Mouse (Mus musculus) midbrain, embryonic 12.5 days (tissue): ENCODE measurements around the gene Gm47995. TPM values are rescaled to one million over a fixed set of nuclear protein-coding genes. Genes with fewer than 3 reads are reported as not detected.
"Not testable (repeated sequence)": the region's sequence is repeated elsewhere in the genome, so short reads cannot be mapped to it uniquely, and the experiment has no call there.

Experiments
- ATAC-seq: fragments of 200-750 bp; cut with Nextera tagmentation; 2 replicates; pipeline ENCODE4 v1.8.0; 2017; ENCODE audit warnings: low read depth, moderate TSS enrichment, moderate library complexity; ENCODE audit not compliant: low FRiP score
- H3K27ac ChIP-seq: fragments of 300-500 bp; sonication (generic); replicated peaks from 2 replicates; pipeline ENCODE4 v1.5.1; 2016; ENCODE audit warnings: mild to moderate bottlenecking
- H3K27me3 ChIP-seq: fragments of 300-500 bp; sonication (generic); 2 replicates; pipeline ENCODE4 v1.6.1; 2016; ENCODE audit warnings: mild to moderate bottlenecking
- H3K36me3 ChIP-seq: fragments of 300-500 bp; sonication (generic); 2 replicates; pipeline ENCODE4 v1.6.1; 2016
- H3K4me1 ChIP-seq: fragments of 300-500 bp; sonication (generic); 2 replicates; pipeline ENCODE4 v1.6.1; 2016
- H3K4me2 ChIP-seq: fragments of 300-500 bp; sonication (generic); replicated peaks from 2 replicates; pipeline ENCODE4 v1.6.1; 2016; ENCODE audit warnings: mild to moderate bottlenecking, moderate library complexity
- H3K4me3 ChIP-seq: fragments of 300-500 bp; sonication (generic); 2 replicates; pipeline ENCODE4 v1.5.1; 2016; ENCODE audit warnings: mild to moderate bottlenecking
- H3K9ac ChIP-seq: fragments of 300-500 bp; sonication (generic); replicated peaks from 2 replicates; pipeline ENCODE4 v1.6.1; 2016; ENCODE audit warnings: mild to moderate bottlenecking, moderate library complexity
- H3K9me3 ChIP-seq: fragments of 300-500 bp; sonication (generic); 2 replicates; pipeline ENCODE4 v1.6.1; 2016; ENCODE audit warnings: mild to moderate bottlenecking
- WGBS: fragments of 180-500 bp; shearing (Covaris S2); methylation state at CpG from one replicate; pipeline ENCODE4 v1.1.7; 2016; 5-methylcytosine and 5-hydroxymethylcytosine counted together
- polyA plus RNA-seq: library from polyadenylated mRNA; unstranded; fragments of >200 nt; fragmentation: Nextera tagmentation; extraction: Ambion mirVana; gene quantifications from 2 replicates; pipeline ENCODE4 v1.2.1, GENCODE M21; 2016

Gm47995 gene
- polyA plus RNA-seq, 1 experiment from 2014 or later, result not detected

DNA sequence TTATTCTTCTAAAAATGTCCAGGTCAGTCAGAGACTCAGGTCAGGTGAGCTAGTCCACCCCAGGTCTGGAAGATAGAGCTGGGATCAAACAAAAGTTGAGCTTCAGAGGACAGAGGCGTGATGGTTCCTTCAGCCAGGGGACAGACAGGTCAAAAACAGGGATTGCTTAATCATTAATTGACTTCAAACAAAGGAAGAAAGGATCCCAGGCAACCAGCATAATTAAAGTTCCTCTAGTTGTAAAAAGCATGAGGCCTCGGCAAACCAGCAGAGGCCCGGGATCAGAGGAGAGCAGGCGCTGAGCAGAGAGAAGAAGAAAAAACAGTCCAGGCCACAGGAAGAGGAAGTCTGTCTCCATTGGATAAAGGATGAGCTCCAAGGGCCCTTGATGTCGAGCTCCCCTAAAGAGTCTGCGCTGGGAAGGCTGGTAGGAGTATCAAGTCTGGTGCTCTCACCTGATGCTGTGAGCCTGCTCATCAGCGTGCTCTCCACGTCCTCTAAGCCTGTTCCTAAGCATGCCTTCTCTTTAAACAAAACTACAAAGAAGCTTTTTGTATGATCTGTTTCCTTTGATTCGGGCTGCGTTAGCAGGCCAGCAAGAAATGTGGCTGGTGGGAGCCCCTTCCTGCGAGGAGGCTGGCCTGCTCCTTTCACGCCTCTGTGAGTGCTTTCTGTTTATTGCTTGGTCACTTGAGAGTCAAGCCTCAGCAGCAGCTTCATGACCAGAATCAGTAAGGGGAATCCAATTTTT, 30.8 kb upstream of the Gm47995 start:
- 11% methylated on average over 12 of the region's 12 CpGs for WGBS
- H3K27ac ChIP-seq, result peak overlapping the region; percentile 35; the same call in 1 of the 2 replicates
- ATAC-seq, result peak; percentile 69
- peaks cover 22% of the 10 kb centered on the region for H3K4me1 ChIP-seq
- H3K4me3 ChIP-seq, result no peak overlapping the region
- H3K9ac ChIP-seq, result no peak overlapping the region
- H3K36me3 ChIP-seq, result no peaks in the 10 kb centered on the region
- H3K27me3 ChIP-seq, result no peaks in the 10 kb centered on the region
- no peak overlapping the region for H3K4me2 ChIP-seq
- H3K9me3 ChIP-seq, result no peaks in the 10 kb centered on the region

DNA sequence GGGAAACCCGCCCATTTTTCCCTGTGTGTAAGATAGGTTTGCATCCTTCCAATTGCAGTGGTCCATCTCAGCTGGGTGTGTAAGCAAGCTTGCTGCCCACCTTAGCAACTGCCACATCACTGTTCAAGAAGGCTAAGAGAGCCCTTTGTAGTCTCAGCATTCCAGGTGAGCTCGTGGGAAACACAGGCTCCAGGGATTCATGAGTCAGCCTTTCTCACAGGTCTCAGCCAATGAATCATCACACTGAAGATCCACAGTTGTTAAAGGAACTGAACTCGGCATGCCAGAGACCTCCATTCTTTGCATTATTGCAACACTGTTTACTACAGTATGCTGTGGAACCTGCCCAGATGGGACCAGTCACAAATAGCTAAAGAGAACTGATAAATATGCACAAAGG, 29.6 kb upstream of the Gm47995 start:
- Histone ChIP-seq H3K9me3 (no peaks in the 10 kb centered on the region), H3K4me1 (peaks cover 22% of the 10 kb centered on the region), H3K9ac (no peak overlapping the region), H3K27ac (no peak overlapping the region), H3K4me2 (no peak overlapping the region), H3K4me3 (no peak overlapping the region), H3K27me3 (no peaks in the 10 kb centered on the region), H3K36me3 (no peaks in the 10 kb centered on the region)
- no peak for ATAC-seq
- WGBS, result 84% methylated on average over 3 of the region's 3 CpGs

DNA sequence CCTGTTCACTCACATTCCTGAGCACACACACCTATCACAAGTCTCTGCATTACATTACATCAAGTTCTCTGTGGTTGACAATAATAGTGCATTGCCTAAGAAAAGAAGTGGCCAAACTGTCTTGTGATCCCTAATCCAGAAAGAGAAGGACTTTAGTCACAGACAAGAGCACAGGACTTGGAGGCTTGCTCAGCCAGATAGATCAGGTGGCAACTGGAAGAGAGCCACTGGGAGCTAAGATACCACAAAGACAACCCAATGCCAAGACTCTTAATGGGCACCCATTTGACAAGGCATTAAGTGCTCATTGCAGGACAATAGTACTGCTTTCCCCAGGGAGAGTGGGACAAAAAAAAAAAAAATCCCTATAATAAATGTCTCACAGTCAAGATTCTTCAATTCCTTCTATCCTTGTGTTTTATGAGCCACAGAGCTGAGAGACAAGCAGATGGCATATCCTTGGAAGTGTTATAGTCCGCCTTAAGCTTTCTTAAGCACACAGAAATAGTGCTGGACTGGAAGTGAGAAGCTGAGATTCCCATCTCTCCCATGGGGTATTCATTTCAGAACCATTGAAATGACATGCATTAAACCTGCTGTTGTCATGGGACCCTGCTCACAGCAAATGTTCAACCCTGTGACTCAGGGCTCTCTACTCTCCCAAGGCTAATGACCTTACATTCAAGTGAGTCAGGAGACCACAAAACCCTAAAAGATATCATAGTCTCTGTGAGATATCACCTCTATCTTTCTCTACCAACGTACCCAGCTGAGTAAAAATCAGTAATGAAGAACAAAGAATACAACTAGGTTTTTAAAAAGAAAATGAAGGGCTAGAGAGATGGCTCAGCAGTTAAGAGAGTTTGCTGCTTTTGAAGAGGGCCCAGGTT, 26.4 kb upstream of the Gm47995 start:
- WGBS, result 86% methylated on average over 2 of the region's 2 CpGs
- Histone ChIP-seq H3K27me3 (no peaks in the 10 kb centered on the region), H3K9ac (no peak overlapping the region)

DNA sequence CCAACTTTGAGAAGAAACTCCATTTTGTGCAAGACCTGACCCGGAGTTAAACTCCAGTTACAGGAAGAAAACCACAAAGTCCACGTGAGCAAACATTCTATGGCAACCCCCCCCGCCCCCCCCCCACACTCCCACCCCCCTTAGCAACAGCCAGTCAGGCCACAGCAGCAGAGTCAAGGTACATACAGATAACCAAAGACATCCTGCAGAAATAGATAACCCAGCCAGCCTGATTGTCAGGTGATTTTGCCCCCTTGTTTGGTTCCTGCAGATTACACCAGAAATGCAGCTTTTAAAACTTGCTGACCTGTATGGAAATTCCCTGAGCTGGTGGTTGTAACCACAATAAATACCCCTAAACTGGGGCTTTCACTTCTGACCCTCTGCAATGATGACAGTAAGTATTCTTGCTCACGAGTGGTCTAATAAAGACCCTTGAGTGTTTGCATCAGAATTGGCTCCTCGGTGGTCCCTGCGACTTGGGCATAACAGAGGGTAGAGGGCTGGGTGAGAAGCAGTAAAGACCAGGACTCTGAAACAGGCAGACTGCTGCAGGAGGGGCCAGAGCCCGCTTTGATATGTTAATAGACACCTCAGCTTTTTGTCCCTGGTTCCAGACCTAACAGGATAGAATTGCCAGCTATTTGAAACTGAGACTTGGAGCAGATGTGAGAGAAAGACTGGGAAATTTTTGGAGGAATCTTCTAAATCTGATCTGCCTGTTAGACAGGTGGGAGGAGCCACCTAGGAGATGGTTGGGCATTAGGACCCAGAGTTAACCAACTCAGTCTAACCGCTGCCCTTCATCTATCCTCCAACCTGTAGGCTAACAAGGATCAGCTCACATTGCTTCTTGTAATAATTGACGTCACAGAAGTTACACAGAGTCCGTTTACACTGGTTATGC, 21.0 kb upstream of the Gm47995 start:
- no peaks in the 10 kb centered on the region for H3K9me3 ChIP-seq
- no peak overlapping the region for H3K9ac ChIP-seq
- ATAC-seq, result peak; percentile 83
- peaks cover 20% of the 10 kb centered on the region for H3K4me1 ChIP-seq
- WGBS, result 4% methylated on average over 10 of the region's 10 CpGs
- H3K4me2 ChIP-seq, result peak overlapping the region; percentile 37
- no peak overlapping the region; the same call in 1 of the 2 replicates for H3K27ac ChIP-seq
- H3K27me3 ChIP-seq, result no peaks in the 10 kb centered on the region
- H3K4me3 ChIP-seq, result no peak overlapping the region
- H3K36me3 ChIP-seq, result no peaks in the 10 kb centered on the region

More for the DNA sequence above, 26.4 kb upstream of the Gm47995 start:
- Histone ChIP-seq H3K4me2 (no peak overlapping the region), H3K4me1 (peaks cover 18% of the 10 kb centered on the region), H3K4me3 (no peak overlapping the region), H3K36me3 (no peaks in the 10 kb centered on the region), H3K9me3 (no peaks in the 10 kb centered on the region), H3K27ac (no peak overlapping the region)
- no peak for ATAC-seq

DNA sequence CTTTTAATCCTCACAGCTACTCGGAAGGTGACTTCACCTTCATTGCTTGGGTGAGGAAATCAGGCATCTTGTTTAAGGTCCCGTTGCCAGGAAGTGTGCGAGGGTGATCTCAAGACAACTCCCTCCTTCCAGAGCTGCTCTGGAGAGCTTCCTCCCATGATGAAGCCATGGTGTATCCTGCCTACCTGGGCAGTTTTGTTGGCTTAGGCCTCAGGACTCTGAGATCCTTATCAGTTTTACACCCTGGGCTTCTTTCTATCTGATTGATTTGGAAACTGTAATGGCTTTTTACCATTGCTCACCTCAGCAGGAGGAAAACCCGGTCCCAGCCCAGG, 20.3 kb upstream of the Gm47995 start:
- H3K4me2 ChIP-seq, result peak overlapping the region; percentile 37
- peaks cover 20% of the 10 kb centered on the region for H3K4me1 ChIP-seq
- no peak overlapping the region for H3K27ac ChIP-seq
- no peaks in the 10 kb centered on the region for H3K9me3 ChIP-seq
- no peaks in the 10 kb centered on the region for H3K36me3 ChIP-seq
- H3K4me3 ChIP-seq, result no peak overlapping the region
- H3K9ac ChIP-seq, result no peak overlapping the region
- H3K27me3 ChIP-seq, result no peaks in the 10 kb centered on the region
- WGBS, result 5% methylated on average over 4 of the region's 4 CpGs
- no peak; the same call in 1 of the 2 replicates for ATAC-seq

DNA sequence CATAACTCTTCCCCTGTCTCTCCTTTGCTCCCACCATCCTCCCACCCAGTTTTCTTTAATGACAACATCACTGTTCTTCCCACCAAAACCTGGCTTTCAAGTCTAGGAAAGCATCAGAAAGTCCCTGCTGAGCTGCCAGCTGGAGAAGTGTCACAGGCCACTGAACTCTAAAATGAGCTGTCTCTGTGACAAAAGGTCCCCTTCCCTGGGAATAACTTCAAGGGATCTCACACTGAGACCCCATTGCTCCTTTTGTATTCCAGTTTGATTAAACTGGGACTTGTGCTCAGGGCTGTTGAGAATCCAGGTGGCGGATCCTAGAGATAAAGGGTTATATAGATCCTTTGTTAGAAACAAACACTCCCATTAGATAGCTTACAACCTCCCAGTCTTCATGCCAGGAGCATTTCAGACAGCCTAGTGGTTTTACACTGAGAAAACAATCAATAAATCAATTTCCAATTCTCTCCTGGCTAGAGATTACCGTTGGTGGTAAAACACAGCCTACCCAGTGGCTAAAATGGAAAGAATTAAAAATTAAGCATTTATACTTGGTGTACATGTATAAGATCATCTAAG, 19.7 kb upstream of the Gm47995 start:
- H3K4me2 ChIP-seq, result no peak overlapping the region
- H3K4me1 ChIP-seq, result peaks cover 20% of the 10 kb centered on the region
- 11% methylated on average over 2 of the region's 2 CpGs for WGBS
- ATAC-seq, result peak; percentile 42; the same call in 1 of the 2 replicates
- no peak overlapping the region for H3K4me3 ChIP-seq
- 0 out of 2 replicates have a peak overlapping the region, but pooled peaks have one; percentile 49 for H3K27ac ChIP-seq
- H3K36me3 ChIP-seq, result no peaks in the 10 kb centered on the region
- H3K27me3 ChIP-seq, result no peaks in the 10 kb centered on the region
- no peak overlapping the region for H3K9ac ChIP-seq
- no peaks in the 10 kb centered on the region for H3K9me3 ChIP-seq

DNA sequence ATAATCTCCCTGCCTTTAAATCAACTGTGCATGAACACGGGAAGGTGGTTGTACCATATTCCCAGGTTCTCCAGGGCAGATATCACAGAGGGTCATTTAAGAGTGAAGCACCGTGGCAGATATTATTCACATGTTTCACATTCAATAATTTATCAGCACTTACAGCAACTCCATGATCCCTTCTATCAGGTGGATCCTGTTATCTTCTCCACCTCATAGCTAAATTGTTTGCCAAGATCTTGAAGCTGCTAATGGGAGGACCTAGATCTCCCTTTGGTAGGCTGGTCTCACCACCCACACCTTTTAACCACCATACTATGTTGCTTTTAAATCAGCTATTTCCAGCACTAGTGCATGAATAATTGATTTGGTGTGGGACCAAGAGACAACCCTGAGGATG, 18.1 kb upstream of the Gm47995 start:
- no peaks in the 10 kb centered on the region for H3K27me3 ChIP-seq
- peaks cover 20% of the 10 kb centered on the region for H3K4me1 ChIP-seq
- WGBS, result 76% methylated on average over 2 of the region's 2 CpGs
- no peak overlapping the region for H3K4me2 ChIP-seq
- no peak overlapping the region for H3K9ac ChIP-seq
- H3K4me3 ChIP-seq, result no peak overlapping the region
- no peaks in the 10 kb centered on the region for H3K36me3 ChIP-seq
- no peak overlapping the region for H3K27ac ChIP-seq
- ATAC-seq, result no peak
- no peaks in the 10 kb centered on the region for H3K9me3 ChIP-seq

DNA sequence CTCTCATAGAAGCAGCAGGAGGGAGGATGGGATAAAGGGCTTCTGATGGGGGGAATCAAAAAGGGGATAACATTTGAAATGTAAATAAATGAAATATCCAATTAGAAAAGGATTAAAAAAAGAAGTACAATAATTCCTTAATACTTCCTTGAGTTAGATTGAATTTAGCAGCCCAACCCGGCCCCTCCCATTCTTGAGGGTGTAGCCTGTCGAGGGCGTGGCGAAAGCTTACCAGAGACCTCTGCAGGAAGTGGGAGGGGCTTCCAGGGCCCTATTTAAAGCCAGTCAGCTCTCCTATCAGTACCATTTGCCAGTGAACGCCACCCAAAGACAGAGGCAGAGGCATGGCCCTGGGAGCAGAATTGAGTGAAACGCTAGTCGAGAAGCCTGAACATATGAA, 16.0 kb upstream of the Gm47995 start, which contains the start of gene Gm47985:
Gene Gm47985 (plus strand): TSS at position 272 of the 400 bp plus-strand sequence.
- not testable (repeated sequence) for H3K9ac ChIP-seq, H3K36me3 ChIP-seq, H3K27ac ChIP-seq, H3K4me2 ChIP-seq, ATAC-seq, H3K27me3 ChIP-seq, H3K9me3 ChIP-seq, H3K4me3 ChIP-seq
- no CpG with 5 or more reads among the region's 7 CpGs for WGBS
- H3K4me1 ChIP-seq, result peaks cover 13% of the 10 kb centered on the region

DNA sequence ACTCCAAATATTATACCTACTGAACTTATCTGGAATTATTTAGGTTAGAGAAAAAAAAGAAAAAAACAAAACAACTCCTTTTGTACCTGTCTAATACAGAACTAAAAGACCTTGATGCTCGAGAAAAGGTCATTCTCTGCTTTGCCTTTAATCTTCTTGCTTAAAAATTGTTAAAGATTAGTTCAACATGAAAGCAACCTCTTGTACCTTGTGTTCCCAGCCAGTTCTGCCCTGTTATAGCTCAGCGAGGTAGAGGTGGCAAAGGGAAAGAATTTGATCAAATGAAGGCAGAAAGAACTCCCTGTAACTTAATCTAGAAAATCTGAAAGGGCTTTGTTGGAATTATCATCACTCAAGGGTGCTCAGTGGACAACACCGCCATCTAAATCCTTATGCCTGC, 12.1 kb upstream of the Gm47995 start:
- H3K4me1 ChIP-seq, ATAC-seq, H3K36me3 ChIP-seq, H3K4me3 ChIP-seq, H3K4me2 ChIP-seq, H3K27me3 ChIP-seq, H3K9ac ChIP-seq, H3K9me3 ChIP-seq, H3K27ac ChIP-seq: not testable (repeated sequence)
- 78% methylated on average over 3 of the region's 3 CpGs for WGBS

DNA sequence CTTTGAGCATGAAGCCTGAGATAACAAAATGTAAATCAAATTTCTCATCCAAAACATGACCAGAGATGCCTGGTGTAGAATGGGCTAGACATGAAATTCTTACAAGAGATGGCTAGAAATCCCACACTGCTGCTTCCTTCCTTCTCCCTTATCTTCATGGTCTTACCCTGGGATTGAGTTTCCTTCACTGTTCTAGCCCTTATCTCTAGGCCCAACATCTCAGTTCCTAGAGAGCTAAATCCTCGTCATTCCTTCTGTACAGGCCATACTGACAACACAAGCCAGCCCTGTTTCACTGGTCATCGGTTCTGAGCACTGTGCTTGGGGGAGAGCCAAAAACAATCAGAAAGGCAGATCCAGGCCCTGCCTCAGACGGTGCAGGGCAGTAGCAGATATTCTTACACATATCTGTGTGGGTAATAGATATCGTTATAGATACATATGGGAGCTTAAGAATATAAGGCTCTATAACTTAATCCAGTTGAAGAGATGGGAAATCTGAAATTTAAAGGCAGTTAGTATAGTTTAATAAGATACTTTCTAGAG, 11.3 kb upstream of the Gm47995 start:
- H3K4me2 ChIP-seq, H3K4me1 ChIP-seq, ATAC-seq, H3K27ac ChIP-seq, H3K9me3 ChIP-seq, H3K27me3 ChIP-seq, H3K4me3 ChIP-seq, H3K36me3 ChIP-seq, H3K9ac ChIP-seq: not testable (repeated sequence)
- WGBS, result 89% methylated on average over 4 of the region's 4 CpGs

DNA sequence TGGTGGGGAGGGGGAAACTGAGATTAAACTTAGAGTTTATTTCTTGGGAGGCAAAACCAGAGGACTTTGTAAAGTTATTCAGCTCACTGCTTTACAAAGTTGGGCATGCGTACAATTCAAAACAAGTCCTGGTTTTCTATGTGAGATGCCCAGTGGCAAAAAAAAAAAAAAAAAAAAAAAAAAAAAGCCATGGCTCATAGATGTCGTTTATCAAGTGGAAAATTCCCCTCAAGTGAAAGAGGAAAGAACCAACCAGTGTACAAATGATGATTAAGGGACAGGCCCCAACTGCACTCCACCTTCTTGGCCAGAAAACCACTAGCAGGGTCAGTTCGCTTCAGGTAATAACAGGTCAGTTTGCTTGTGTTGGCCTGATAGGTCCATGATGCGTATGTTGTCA, 9.8 kb upstream of the Gm47995 start:
- Histone ChIP-seq H3K4me3 (no peak overlapping the region), H3K36me3 (no peaks in the 10 kb centered on the region), H3K4me1 (no peaks in the 10 kb centered on the region), H3K9ac (no peak overlapping the region), H3K9me3 (no peaks in the 10 kb centered on the region), H3K27me3 (no peaks in the 10 kb centered on the region), H3K4me2 (no peak overlapping the region), H3K27ac (no peak overlapping the region)
- no peak for ATAC-seq
- 93% methylated on average over 4 of the region's 4 CpGs for WGBS
